Mouse (Mus musculus): ENCODE measurements at regions not wholly inside any gene's neighbourhood (a gene's known extent, or its start where the extent isn't known, plus 50 kb on each side); places are given as distances from the start of the nearest gene placed in this dataset.

- 86% methylated on average over 1 of the region's 1 CpGs for WGBS
Observed at GRCm38 (mm10) chr4:114329978-114330377, 76.5 kb upstream of the Trabd2b start.

GRCm38 (mm10) chr4:114331161-114331560 is 75.4 kb upstream of the Trabd2b start:
- Histone ChIP-seq H3K36me3 (ENCODE audit: control insufficient read depth, insufficient read depth, low read length) (no peaks in the 10 kb centered on the region), H3K4me3 (replicated peaks; ENCODE audit: low read length) (no peak overlapping the region), H3K27ac (replicated peaks; ENCODE audit: low read depth, low read length) (no peak overlapping the region), H3K9me3 (ENCODE audit: control insufficient read depth, low read length) (no peaks in the 10 kb centered on the region), H3K27me3 (ENCODE audit: control insufficient read depth, insufficient read depth, low read length) (no peaks in the 10 kb centered on the region), H3K9ac (ENCODE audit: low read depth, low read length, severe bottlenecking) (no peak overlapping the region), H3K4me2 (replicated peaks; ENCODE audit: low read depth, low read length, severe bottlenecking) (no peak overlapping the region), H3K4me1 (ENCODE audit: control insufficient read depth, insufficient read depth, low read length) (no peaks in the 10 kb centered on the region)
- ATAC-seq (ENCODE audit: low FRiP score, low read depth), result no peak
- 47% methylated on average over 3 of the region's 3 CpGs for WGBS
- no peak for DNase-seq (ENCODE audit: low spot score)
- TF ChIP-seq POLR2A (IDR thresholded peaks at IDR 0.05; ENCODE audit: borderline replicate concordance, extremely low read depth, insufficient read depth, insufficient read length), result no peak

More at GRCm38 (mm10) chr4:114329978-114330377, 76.5 kb upstream of the Trabd2b start:
- Histone ChIP-seq H3K27ac (replicated peaks; ENCODE audit: low read depth, low read length) (no peak overlapping the region), H3K9me3 (ENCODE audit: control insufficient read depth, low read length) (no peaks in the 10 kb centered on the region), H3K4me1 (ENCODE audit: control insufficient read depth, insufficient read depth, low read length) (no peaks in the 10 kb centered on the region), H3K4me3 (replicated peaks; ENCODE audit: low read length) (no peak overlapping the region), H3K36me3 (ENCODE audit: control insufficient read depth, insufficient read depth, low read length) (no peaks in the 10 kb centered on the region), H3K4me2 (replicated peaks; ENCODE audit: low read depth, low read length, severe bottlenecking) (no peak overlapping the region), H3K27me3 (ENCODE audit: control insufficient read depth, insufficient read depth, low read length) (no peaks in the 10 kb centered on the region), H3K9ac (ENCODE audit: low read depth, low read length, severe bottlenecking) (no peak overlapping the region)
- ATAC-seq (ENCODE audit: low FRiP score, low read depth) (no peak), DNase-seq (ENCODE audit: low spot score) (no peak)
- TF ChIP-seq POLR2A (IDR thresholded peaks at IDR 0.05; ENCODE audit: borderline replicate concordance, extremely low read depth, insufficient read depth, insufficient read length), result no peak

- Histone ChIP-seq H3K4me1 (ENCODE audit: control insufficient read depth, insufficient read depth, low read length) (no peaks in the 10 kb centered on the region), H3K9me3 (ENCODE audit: control insufficient read depth, low read length) (no peaks in the 10 kb centered on the region), H3K9ac (ENCODE audit: low read depth, low read length, severe bottlenecking) (no peak overlapping the region), H3K4me2 (replicated peaks; ENCODE audit: low read depth, low read length, severe bottlenecking) (no peak overlapping the region), H3K27ac (replicated peaks; ENCODE audit: low read depth, low read length) (no peak overlapping the region), H3K27me3 (ENCODE audit: control insufficient read depth, insufficient read depth, low read length) (no peaks in the 10 kb centered on the region), H3K36me3 (ENCODE audit: control insufficient read depth, insufficient read depth, low read length) (no peaks in the 10 kb centered on the region), H3K4me3 (replicated peaks; ENCODE audit: low read length) (no peak overlapping the region)
- TF ChIP-seq POLR2A (IDR thresholded peaks at IDR 0.05; ENCODE audit: borderline replicate concordance, extremely low read depth, insufficient read depth, insufficient read length), result no peak
- WGBS, result 86% methylated on average over 2 of the region's 2 CpGs
- ATAC-seq (ENCODE audit: low FRiP score, low read depth), result no peak
- DNase-seq (ENCODE audit: low spot score), result no peak
Observed at GRCm38 (mm10) chr4:114334850-114335249, 71.7 kb upstream of the Trabd2b start.

GRCm38 (mm10) chr4:114336029-114336746 is 70.3 kb upstream of the Trabd2b start:
- no peak for ATAC-seq (ENCODE audit: low FRiP score, low read depth)
- Histone ChIP-seq H3K4me2 (replicated peaks; ENCODE audit: low read depth, low read length, severe bottlenecking) (no peak overlapping the region), H3K36me3 (ENCODE audit: control insufficient read depth, insufficient read depth, low read length) (no peaks in the 10 kb centered on the region), H3K9me3 (ENCODE audit: control insufficient read depth, low read length) (no peaks in the 10 kb centered on the region), H3K27me3 (ENCODE audit: control insufficient read depth, insufficient read depth, low read length) (no peaks in the 10 kb centered on the region), H3K27ac (replicated peaks; ENCODE audit: low read depth, low read length) (no peak overlapping the region), H3K4me3 (replicated peaks; ENCODE audit: low read length) (no peak overlapping the region), H3K9ac (ENCODE audit: low read depth, low read length, severe bottlenecking) (no peak overlapping the region), H3K4me1 (ENCODE audit: control insufficient read depth, insufficient read depth, low read length) (no peaks in the 10 kb centered on the region)
- 72% methylated on average over 4 of the region's 4 CpGs for WGBS
- no peak for TF ChIP-seq POLR2A (IDR thresholded peaks at IDR 0.05; ENCODE audit: borderline replicate concordance, extremely low read depth, insufficient read depth, insufficient read length)
- DNase-seq (ENCODE audit: low spot score), result no peak

- ATAC-seq (ENCODE audit: low FRiP score, low read depth), result no peak
- 70% methylated on average over 1 of the region's 1 CpGs for WGBS
- no peak overlapping the region for H3K9ac ChIP-seq (ENCODE audit: low read depth, low read length, severe bottlenecking)
- no peak overlapping the region for H3K27ac ChIP-seq (replicated peaks; ENCODE audit: low read depth, low read length)
- H3K4me2 ChIP-seq (replicated peaks; ENCODE audit: low read depth, low read length, severe bottlenecking), result no peak overlapping the region
- H3K9me3 ChIP-seq (ENCODE audit: control insufficient read depth, low read length), result no peaks in the 10 kb centered on the region
- H3K4me3 ChIP-seq (replicated peaks; ENCODE audit: low read length), result no peak overlapping the region
- H3K4me1 ChIP-seq (ENCODE audit: control insufficient read depth, insufficient read depth, low read length), result no peaks in the 10 kb centered on the region
- no peak for DNase-seq (ENCODE audit: low spot score)
- no peak for TF ChIP-seq POLR2A (IDR thresholded peaks at IDR 0.05; ENCODE audit: borderline replicate concordance, extremely low read depth, insufficient read depth, insufficient read length)
- no peaks in the 10 kb centered on the region for H3K27me3 ChIP-seq (ENCODE audit: control insufficient read depth, insufficient read depth, low read length)
- no peaks in the 10 kb centered on the region for H3K36me3 ChIP-seq (ENCODE audit: control insufficient read depth, insufficient read depth, low read length)
Observed at GRCm38 (mm10) chr4:114336747-114337090, 69.8 kb upstream of the Trabd2b start.

Data from limb, embryonic 14.5 days (tissue).